Mouse (Mus musculus) thymus, adult 2 months (tissue): Measurements from ENCODE around the gene BC030867. TPM values are rescaled to one million over a fixed set of nuclear protein-coding genes. Genes with fewer than 3 reads are reported as not detected.

Source experiments
- DNase-seq: peaks from one replicate; pipeline ENCODE4 v3.0.0; 2021
- H3K27ac ChIP-seq: fragments of 200-500 bp; 2 replicates; pipeline ENCODE4 v1.5.1; 2012; ENCODE audit warnings: low read length, control low read depth; ENCODE audit not compliant: control insufficient read depth, insufficient read depth
- H3K27me3 ChIP-seq: fragments of 200-500 bp; 2 replicates; pipeline ENCODE4 v1.6.1; 2012; ENCODE audit warnings: mild to moderate bottlenecking, low read length, moderate library complexity, mixed read lengths; ENCODE audit not compliant: control insufficient read depth, insufficient read depth
- H3K36me3 ChIP-seq: fragments of 200-500 bp; 2 replicates; pipeline ENCODE4 v1.6.1; 2012; ENCODE audit warnings: mild to moderate bottlenecking, low read length, moderate library complexity; ENCODE audit not compliant: control insufficient read depth, insufficient read depth
- H3K4me1 ChIP-seq: fragments of 200-500 bp; replicated peaks from 2 replicates; pipeline ENCODE4 v1.6.1; 2012; ENCODE audit warnings: low read length; ENCODE audit not compliant: control insufficient read depth, insufficient read depth
- H3K4me3 ChIP-seq: fragments of 200-500 bp; 2 replicates; pipeline ENCODE4 v1.5.1; 2012; ENCODE audit warnings: mild to moderate bottlenecking, low read length, control low read depth, moderate library complexity; ENCODE audit not compliant: control insufficient read depth, insufficient read depth
- CTCF ChIP-seq: fragments of 200-500 bp; IDR thresholded peaks from 2 replicates; pipeline ENCODE4 v1.5.1; 2012; ENCODE audit warnings: mild to moderate bottlenecking, control low read depth, low read length, moderate library complexity, borderline replicate concordance; ENCODE audit not compliant: control insufficient read depth, poor library complexity, insufficient read depth; ENCODE audit errors: extremely low read depth
- POLR2A ChIP-seq: fragments of 200-500 bp; IDR thresholded peaks from 2 replicates; pipeline ENCODE4 v1.6.1; 2012; ENCODE audit warnings: mild to moderate bottlenecking, low read length, control low read depth, moderate library complexity; ENCODE audit not compliant: control insufficient read depth, poor library complexity, insufficient read depth; ENCODE audit errors: extremely low read depth
- WGBS: fragments of 180-500 bp; shearing (Covaris S2); methylation state at CpG from one replicate; pipeline ENCODE4 v1.1.7; 2018; 5-methylcytosine and 5-hydroxymethylcytosine counted together
- polyA plus RNA-seq: library from polyadenylated mRNA; depleted of rRNA; stranded (reverse); fragments of >200 nt; gene quantifications from 2 replicates; pipeline ENCODE4 v1.2.3, GENCODE M21; 2012

The BC030867 gene
- polyA plus RNA-seq, 1 experiment, result 13.0 TPM

GRCm38 (mm10) chr11:102210185-102210584 is 38.5 kb upstream of the BC030867 start:
- Histone ChIP-seq H3K4me1 (peaks cover 36% of the 10 kb centered on the region), H3K4me3 (no peak overlapping the region), H3K36me3 (no peaks in the 10 kb centered on the region), H3K27ac (no peak overlapping the region), H3K27me3 (no peaks in the 10 kb centered on the region)
- WGBS, result 88% methylated on average over 3 of the region's 3 CpGs
- DNase-seq, result no peak
- TF ChIP-seq CTCF, result no peak

GRCm38 (mm10) chr11:102211011-102211410 is 37.7 kb upstream of the BC030867 start:
- Histone ChIP-seq H3K4me3 (no peak overlapping the region), H3K27ac (no peak overlapping the region), H3K27me3 (no peaks in the 10 kb centered on the region), H3K4me1 (peaks cover 41% of the 10 kb centered on the region), H3K36me3 (no peaks in the 10 kb centered on the region)
- no peak for DNase-seq
- TF ChIP-seq CTCF (no peak), POLR2A (no peak)
- WGBS, result 90% methylated on average over 5 of the region's 5 CpGs

- H3K4me3 ChIP-seq, result no peak overlapping the region
Measured at GRCm38 (mm10) chr11:102211936-102212341, 36.7 kb upstream of the BC030867 start.

GRCm38 (mm10) chr11:102214430-102215156 is 34.1 kb upstream of the BC030867 start:
- Histone ChIP-seq H3K27ac (no peak overlapping the region), H3K27me3 (no peaks in the 10 kb centered on the region), H3K4me3 (no peak overlapping the region), H3K36me3 (no peaks in the 10 kb centered on the region), H3K4me1 (peaks cover 52% of the 10 kb centered on the region)
- no peak for TF ChIP-seq POLR2A
- no peak for TF ChIP-seq CTCF
- DNase-seq, result no peak
- WGBS, result 76% methylated on average over 10 of the region's 10 CpGs

More at GRCm38 (mm10) chr11:102211936-102212341, 36.7 kb upstream of the BC030867 start:
- WGBS, result 94% methylated on average over 18 of the region's 18 CpGs
- Histone ChIP-seq H3K4me1 (peaks cover 47% of the 10 kb centered on the region), H3K27me3 (no peaks in the 10 kb centered on the region), H3K36me3 (no peaks in the 10 kb centered on the region), H3K27ac (no peak overlapping the region)
- no peak for TF ChIP-seq POLR2A
- no peak for DNase-seq

GRCm38 (mm10) chr11:102215511-102215910 is 33.2 kb upstream of the BC030867 start:
- TF ChIP-seq CTCF, result no peak
- TF ChIP-seq POLR2A, result no peak
- Histone ChIP-seq H3K27ac (no peak overlapping the region), H3K4me3 (no peak overlapping the region), H3K4me1 (peaks cover 52% of the 10 kb centered on the region), H3K36me3 (no peaks in the 10 kb centered on the region), H3K27me3 (no peaks in the 10 kb centered on the region)
- no peak for DNase-seq
- 93% methylated on average over 11 of the region's 11 CpGs for WGBS

- no peak for TF ChIP-seq POLR2A
- H3K36me3 ChIP-seq, result no peaks in the 10 kb centered on the region
- peaks cover 54% of the 10 kb centered on the region for H3K4me1 ChIP-seq
- no peaks in the 10 kb centered on the region for H3K27me3 ChIP-seq
- H3K27ac ChIP-seq, result no peak overlapping the region
- no peak overlapping the region for H3K4me3 ChIP-seq
- 81% methylated on average over 12 of the region's 12 CpGs for WGBS
- DNase-seq, result no peak
Measured at GRCm38 (mm10) chr11:102216056-102216885, 32.4 kb upstream of the BC030867 start.
